Mouse (Mus musculus): ENCODE data around the gene Disc1.

Disc1 gene

GRCm38 (mm10) chr8:125130835-125131234 is 76.8 kb downstream of the Disc1 start:
- DNase-seq: no peak

GRCm38 (mm10) chr8:125131265-125131664 is 77.3 kb downstream of the Disc1 start:
- no peak for DNase-seq

GRCm38 (mm10) chr8:125133685-125134114 is 79.7 kb downstream of the Disc1 start:
- DNase-seq: no peak

- DNase-seq: no peak
Observed at GRCm38 (mm10) chr8:125134876-125135275, 80.9 kb downstream of the Disc1 start.

GRCm38 (mm10) chr8:125139689-125140150 is 85.7 kb downstream of the Disc1 start:
- no peak for DNase-seq

- DNase-seq: no peak
Observed at GRCm38 (mm10) chr8:125140965-125141364, 87.0 kb downstream of the Disc1 start.

- DNase-seq: peak; percentile 51
Observed at GRCm38 (mm10) chr8:125156863-125157640, 103.1 kb downstream of the Disc1 start.

GRCm38 (mm10) chr8:125157641-125158005 is 103.6 kb downstream of the Disc1 start:
- peak; percentile 34 for DNase-seq

GRCm38 (mm10) chr8:125159387-125159786 is 105.4 kb downstream of the Disc1 start:
- no peak for DNase-seq

- DNase-seq: no peak
Observed at GRCm38 (mm10) chr8:125163491-125163890, 109.5 kb downstream of the Disc1 start.

GRCm38 (mm10) chr8:125163906-125164305 is 109.9 kb downstream of the Disc1 start:
- no peak for DNase-seq

GRCm38 (mm10) chr8:125165505-125166446 is 111.8 kb downstream of the Disc1 start:
- DNase-seq: no peak

GRCm38 (mm10) chr8:125166545-125166944 is 112.5 kb downstream of the Disc1 start:
- no peak for DNase-seq

GRCm38 (mm10) chr8:125166988-125167387 is 113.0 kb downstream of the Disc1 start:
- DNase-seq: no peak

GRCm38 (mm10) chr8:125169628-125170027 is 115.6 kb downstream of the Disc1 start:
- DNase-seq: no peak

GRCm38 (mm10) chr8:125171531-125171930 is 117.5 kb downstream of the Disc1 start:
- no peak for DNase-seq

- DNase-seq: peak; percentile 28
Observed at GRCm38 (mm10) chr8:125174237-125174636, 120.2 kb downstream of the Disc1 start.

GRCm38 (mm10) chr8:125174851-125175250 is 120.9 kb downstream of the Disc1 start:
- no peak for DNase-seq

GRCm38 (mm10) chr8:125175661-125176060 is 121.7 kb downstream of the Disc1 start:
- DNase-seq: no peak

- DNase-seq: no peak
Observed at GRCm38 (mm10) chr8:125177091-125177490, 123.1 kb downstream of the Disc1 start.

GRCm38 (mm10) chr8:125177958-125178357 is 124.0 kb downstream of the Disc1 start:
- no peak for DNase-seq

- peak; percentile 56 for DNase-seq
Observed at GRCm38 (mm10) chr8:125183548-125184451, 129.8 kb downstream of the Disc1 start.

- DNase-seq: no peak
Observed at GRCm38 (mm10) chr8:125184452-125184817, 130.4 kb downstream of the Disc1 start.
